Mouse (Mus musculus) B cell, adult 2 months (primary cell): ENCODE results near the gene Syne1.

Experiments used
- DNase-seq, 2 experiments: peaks; one replicate each; pipeline ENCODE4 v3.0.0; 2022

Syne1 gene

GRCm38 (mm10) chr10:5288716-5289574 lies 262.3 kb downstream of the Syne1 start:
- no peak for DNase-seq

GRCm38 (mm10) chr10:5288262-5288661 lies 263.0 kb downstream of the Syne1 start:
- DNase-seq = no peak

- no peak for DNase-seq
Observed at GRCm38 (mm10) chr10:5275769-5276168, 275.5 kb downstream of the Syne1 start.

GRCm38 (mm10) chr10:5270641-5271040 lies 280.6 kb downstream of the Syne1 start:
- DNase-seq = no peak

- no peak for DNase-seq
Observed at GRCm38 (mm10) chr10:5264418-5264817, 286.9 kb downstream of the Syne1 start.

- DNase-seq = no peak
Observed at GRCm38 (mm10) chr10:5262636-5263035, 288.6 kb downstream of the Syne1 start.

GRCm38 (mm10) chr10:5256686-5257085 lies 294.6 kb downstream of the Syne1 start:
- no peak for DNase-seq

GRCm38 (mm10) chr10:5253752-5254151 lies 297.5 kb downstream of the Syne1 start:
- no peak for DNase-seq

GRCm38 (mm10) chr10:5250702-5251101 lies 300.6 kb downstream of the Syne1 start:
- DNase-seq = no peak

- DNase-seq = no peak
Observed at GRCm38 (mm10) chr10:5239680-5240079, 311.6 kb downstream of the Syne1 start.

- no peak for DNase-seq
Observed at GRCm38 (mm10) chr10:5236926-5237325, 314.4 kb downstream of the Syne1 start.

GRCm38 (mm10) chr10:5236171-5236570 lies 315.1 kb downstream of the Syne1 start:
- DNase-seq = no peak

- DNase-seq = no peak
Observed at GRCm38 (mm10) chr10:5234721-5235501, 316.4 kb downstream of the Syne1 start.

- no peak for DNase-seq
Observed at GRCm38 (mm10) chr10:5229129-5229528, 322.2 kb downstream of the Syne1 start.

GRCm38 (mm10) chr10:5227395-5228076 lies 323.7 kb downstream of the Syne1 start:
- peak; percentile 31 to 38 for DNase-seq

- no peak for DNase-seq
Observed at GRCm38 (mm10) chr10:5215943-5216342, 335.3 kb downstream of the Syne1 start.

GRCm38 (mm10) chr10:5207905-5208641 lies 343.2 kb downstream of the Syne1 start:
- DNase-seq = no peak

GRCm38 (mm10) chr10:5205977-5206376 lies 345.3 kb downstream of the Syne1 start:
- DNase-seq = no peak

- DNase-seq = no peak
Observed at GRCm38 (mm10) chr10:5205570-5205969, 345.7 kb downstream of the Syne1 start.

GRCm38 (mm10) chr10:5203837-5204236 lies 347.4 kb downstream of the Syne1 start:
- no peak for DNase-seq

- DNase-seq = no peak
Observed at GRCm38 (mm10) chr10:5197356-5197755, 353.9 kb downstream of the Syne1 start.

- no peak for DNase-seq
Observed at GRCm38 (mm10) chr10:5196267-5196666, 355.0 kb downstream of the Syne1 start.

GRCm38 (mm10) chr10:5195288-5195687 lies 356.0 kb downstream of the Syne1 start:
- DNase-seq = no peak
